In genomic region chr4:84331995-84332394, GRCm38 (mm10) we compare ENCODE assay signal across 12 mouse cellular contexts.
"Had no signal": no experiment of that assay in that cellular context is flagged by ENCODE, and none has a peak within 500 bp of the region (broad histone marks: within the 10 kb centered on the region; RNA-seq: fewer than 3 reads in every experiment).

No protein-coding gene starts in this region.

- H3K9ac ChIP-seq: kidney, embryonic 15.5 days; limb, embryonic 13.5 days; liver, embryonic 14.5 days had no signal

- H3K9me3 ChIP-seq: kidney, embryonic 15.5 days; limb, embryonic 13.5 days had no signal

- H3K36me3 ChIP-seq: kidney, embryonic 15.5 days; limb, embryonic 13.5 days had no signal

- DNase-seq: kidney, adult 2 months; kidney, postnatal 14 days; left cerebral cortex, postnatal 4 days; lung, adult 18-20 months; right cerebral cortex, postnatal 4 days; spleen, adult 18-20 months; thymus, adult 18-20 months; thymus, postnatal 14 days had no signal

- H3K27me3 ChIP-seq: kidney, embryonic 15.5 days; limb, embryonic 13.5 days had no signal

- H3K4me1 ChIP-seq: kidney, embryonic 15.5 days had no signal

- H3K4me2 ChIP-seq: kidney, embryonic 15.5 days; limb, embryonic 13.5 days had no signal

- H3K27ac ChIP-seq: kidney, embryonic 15.5 days; limb, embryonic 13.5 days; liver, embryonic 14.5 days had no signal

- H3K4me3 ChIP-seq: kidney, embryonic 15.5 days; limb, embryonic 13.5 days had no signal

- ATAC-seq: intestine, embryonic 16.5 days had no signal
